Mouse (Mus musculus): ENCODE data around the gene Pxn. TPM values are rescaled to one million over a fixed set of nuclear protein-coding genes. Genes with fewer than 3 reads are reported as not detected.

Gene Pxn
- polyA plus RNA-seq, 1 experiment, result 46.8 TPM

DNA sequence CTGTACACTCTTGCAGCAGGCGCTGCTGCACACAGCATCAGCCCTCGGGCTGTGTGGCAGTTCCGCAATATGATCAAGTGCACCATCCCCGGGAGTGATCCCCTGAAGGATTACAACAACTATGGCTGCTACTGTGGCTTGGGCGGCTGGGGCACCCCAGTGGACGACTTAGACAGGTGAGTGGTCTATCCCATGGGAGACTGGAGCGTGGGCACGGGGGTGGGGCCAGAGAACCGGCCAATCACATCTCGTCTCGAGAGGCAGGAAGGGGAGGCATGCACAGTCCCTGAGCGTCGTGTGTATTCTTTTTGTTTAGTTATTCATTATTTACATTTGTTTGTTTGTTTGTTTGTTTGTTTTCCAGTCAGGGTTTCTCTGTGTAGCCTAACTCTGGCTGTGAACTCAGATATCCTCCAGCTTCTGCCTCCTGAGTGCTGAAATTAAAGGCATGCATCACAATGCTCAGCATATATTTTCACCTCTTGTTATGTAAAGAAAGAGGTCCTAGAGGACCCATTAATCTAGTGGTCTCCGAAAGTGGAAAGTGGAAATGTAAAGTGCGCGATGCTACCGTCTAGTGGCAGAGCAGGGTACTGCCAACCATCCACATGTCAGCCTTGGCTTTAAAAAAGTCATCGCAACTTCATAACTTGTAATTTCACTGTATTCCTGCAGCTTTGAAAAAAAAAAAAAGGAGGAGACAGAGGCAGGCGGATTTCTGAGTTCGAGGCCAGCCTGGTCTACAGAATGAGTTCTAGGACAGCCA is 35.5 kb upstream of the Pxn start:
- H3K36me3 ChIP-seq (ENCODE audit: control insufficient read depth, insufficient read depth), result no peaks in the 10 kb centered on the region
- no peaks in the 10 kb centered on the region for H3K79me2 ChIP-seq (ENCODE audit: control insufficient read depth, insufficient read depth)
- no peak overlapping the region for H3ac ChIP-seq (ENCODE audit: control insufficient read depth, insufficient read length, low read depth)
- H3K79me3 ChIP-seq (ENCODE audit: low read depth), result no peaks in the 10 kb centered on the region
- no peaks in the 10 kb centered on the region for H3K27me3 ChIP-seq (ENCODE audit: control insufficient read depth, insufficient read depth, insufficient read length)
- no peak overlapping the region for H3K4me3 ChIP-seq (ENCODE audit: insufficient read depth, poor library complexity, severe bottlenecking)
- peak; percentile 39 for TF ChIP-seq CTCF (IDR thresholded peaks at IDR 0.05; ENCODE audit: control insufficient read depth, insufficient read depth, insufficient read length)
- TF ChIP-seq FOSL1 (IDR thresholded peaks at IDR 0.05; ENCODE audit: insufficient read depth, low read length, poor library complexity, severe bottlenecking), result no peak

DNA sequence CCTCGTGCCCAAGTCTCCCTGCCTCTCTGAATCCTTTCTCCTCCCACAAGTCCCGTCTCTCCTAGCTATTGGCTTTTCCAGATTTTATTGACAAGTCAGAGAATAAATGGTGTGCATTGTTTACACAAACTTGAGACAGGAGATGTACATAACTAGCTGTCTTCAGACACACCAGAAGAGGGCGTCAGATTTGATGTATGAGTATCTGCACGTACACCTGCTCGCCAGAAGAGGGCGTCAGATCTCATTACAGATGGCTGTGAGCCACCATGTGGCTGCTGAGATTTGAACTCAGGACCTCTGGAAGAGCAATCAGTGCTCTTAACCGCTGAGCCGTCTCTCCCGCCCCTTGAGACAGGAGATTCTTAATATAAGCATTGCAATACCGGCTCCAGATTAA is 33.3 kb upstream of the Pxn start:
- Histone ChIP-seq H3ac (ENCODE audit: control insufficient read depth, insufficient read length, low read depth) (no peak overlapping the region), H3K36me3 (ENCODE audit: control insufficient read depth, insufficient read depth) (peaks cover 10% of the 10 kb centered on the region), H3K27me3 (ENCODE audit: control insufficient read depth, insufficient read depth, insufficient read length) (no peaks in the 10 kb centered on the region), H3K79me3 (ENCODE audit: low read depth) (no peaks in the 10 kb centered on the region), H3K79me2 (ENCODE audit: control insufficient read depth, insufficient read depth) (no peaks in the 10 kb centered on the region), H3K4me3 (ENCODE audit: insufficient read depth, poor library complexity, severe bottlenecking) (no peak overlapping the region)
- no peak for TF ChIP-seq CTCF (IDR thresholded peaks at IDR 0.05; ENCODE audit: control insufficient read depth, insufficient read depth, insufficient read length)
- no peak for TF ChIP-seq MYOG (IDR thresholded peaks at IDR 0.05; ENCODE audit: control insufficient read depth, extremely low read depth, insufficient read length)

DNA sequence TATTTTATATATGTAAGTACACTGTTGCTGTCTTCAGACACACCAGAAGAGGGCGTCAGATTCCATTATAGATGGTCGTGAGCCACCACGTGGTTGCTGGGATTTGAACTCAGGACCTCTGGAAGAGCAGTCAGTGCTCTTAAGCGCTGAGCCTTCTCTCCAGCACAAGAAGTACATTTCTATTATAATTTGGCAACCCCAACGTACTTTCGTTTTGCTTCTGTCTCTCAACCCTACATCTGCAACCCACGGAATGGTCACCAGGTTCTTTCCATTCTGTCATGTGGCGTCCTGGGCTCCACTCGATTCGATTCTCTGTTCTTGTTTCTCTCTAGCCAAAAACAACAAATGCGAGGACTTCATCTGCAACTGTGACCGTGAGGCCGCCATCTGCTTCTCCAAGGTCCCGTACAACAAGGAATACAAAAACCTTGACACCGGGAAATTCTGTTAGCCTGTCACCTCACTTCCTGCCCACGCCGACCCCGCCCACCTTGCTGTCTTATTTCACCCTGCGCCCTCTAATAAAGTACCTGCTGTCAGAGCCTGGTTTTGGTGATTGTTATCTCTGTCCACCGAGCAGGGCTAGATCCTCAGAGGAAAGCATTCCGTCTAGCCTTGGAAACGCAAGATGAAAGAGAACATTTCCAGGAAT is 32.2 kb upstream of the Pxn start:
- peaks cover 10% of the 10 kb centered on the region for H3K36me3 ChIP-seq (ENCODE audit: control insufficient read depth, insufficient read depth)
- H3K79me2 ChIP-seq (ENCODE audit: control insufficient read depth, insufficient read depth), result no peaks in the 10 kb centered on the region
- H3ac ChIP-seq (ENCODE audit: control insufficient read depth, insufficient read length, low read depth), result no peak overlapping the region
- TF ChIP-seq CTCF (IDR thresholded peaks at IDR 0.05; ENCODE audit: control insufficient read depth, insufficient read depth, insufficient read length), result no peak
- no peak for TF ChIP-seq CEBPB (IDR thresholded peaks at IDR 0.05; ENCODE audit: low read depth)
- no peak for TF ChIP-seq USF1 (IDR thresholded peaks at IDR 0.05; ENCODE audit: low read depth)
- no peak for TF ChIP-seq FOSL1 (IDR thresholded peaks at IDR 0.05; ENCODE audit: insufficient read depth, low read length, poor library complexity, severe bottlenecking)
- TF ChIP-seq MYOD1 (IDR thresholded peaks at IDR 0.05; ENCODE audit: control insufficient read depth, insufficient read length, low read depth), result no peak
- no peak for TF ChIP-seq MYOG (IDR thresholded peaks at IDR 0.05; ENCODE audit: control insufficient read depth, extremely low read depth, insufficient read length)
- no peak for TF ChIP-seq MAX (IDR thresholded peaks at IDR 0.05)
- H3K4me3 ChIP-seq (ENCODE audit: insufficient read depth, poor library complexity, severe bottlenecking), result no peak overlapping the region
- no peaks in the 10 kb centered on the region for H3K27me3 ChIP-seq (ENCODE audit: control insufficient read depth, insufficient read depth, insufficient read length)
- H3K79me3 ChIP-seq (ENCODE audit: low read depth), result no peaks in the 10 kb centered on the region

DNA sequence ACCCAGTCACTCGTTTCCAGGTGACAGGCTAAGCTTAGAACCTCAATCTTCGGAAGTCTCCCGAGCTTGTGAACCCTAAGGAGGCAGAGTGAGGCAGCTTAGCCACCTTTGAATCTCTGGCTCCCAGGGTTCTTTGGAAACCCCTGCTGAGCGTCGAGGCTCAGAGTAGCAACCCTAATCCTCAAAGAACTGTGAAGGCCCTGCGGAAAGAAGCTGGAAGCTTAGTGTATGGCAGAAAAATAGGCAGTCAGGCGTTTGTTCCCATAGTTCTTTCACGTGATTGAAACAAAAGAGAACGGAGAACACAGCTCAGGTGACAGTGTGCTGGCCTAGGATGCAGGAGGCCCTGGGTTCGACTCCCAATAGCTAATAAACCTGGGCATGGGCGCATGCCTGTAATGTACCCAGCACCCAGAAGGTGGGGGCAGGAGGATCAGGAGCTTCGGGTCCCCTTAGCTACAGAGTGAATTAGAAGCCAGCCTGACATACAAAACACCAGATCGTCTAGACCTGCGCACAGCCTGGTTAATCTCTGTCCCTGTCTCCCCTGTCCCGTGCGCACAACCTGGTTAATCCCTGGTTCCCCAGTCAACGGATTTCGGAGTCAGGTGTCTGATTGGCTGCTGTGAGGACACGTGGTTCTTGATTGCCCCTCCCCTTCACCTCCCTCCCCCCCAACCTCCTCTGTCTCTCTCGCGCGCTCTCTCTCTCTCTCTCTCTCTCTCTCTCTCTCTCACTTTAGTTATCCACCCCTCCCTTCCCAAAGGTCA is 31.0 kb upstream of the Pxn start:
- Histone ChIP-seq H3K4me3 (ENCODE audit: insufficient read depth, poor library complexity, severe bottlenecking) (no peak overlapping the region), H3K79me2 (ENCODE audit: control insufficient read depth, insufficient read depth) (no peaks in the 10 kb centered on the region), H3K79me3 (ENCODE audit: low read depth) (no peaks in the 10 kb centered on the region), H3K27me3 (ENCODE audit: control insufficient read depth, insufficient read depth, insufficient read length) (no peaks in the 10 kb centered on the region), H3ac (ENCODE audit: control insufficient read depth, insufficient read length, low read depth) (no peak overlapping the region), H3K36me3 (ENCODE audit: control insufficient read depth, insufficient read depth) (peaks cover 15% of the 10 kb centered on the region)
- TF ChIP-seq CEBPB (IDR thresholded peaks at IDR 0.05; ENCODE audit: low read depth) (no peak), CTCF (IDR thresholded peaks at IDR 0.05; ENCODE audit: control insufficient read depth, insufficient read depth, insufficient read length) (no peak), MYOD1 (IDR thresholded peaks at IDR 0.05; ENCODE audit: control insufficient read depth, insufficient read length, low read depth) (no peak), MAX (IDR thresholded peaks at IDR 0.05) (no peak), FOSL1 (IDR thresholded peaks at IDR 0.05; ENCODE audit: insufficient read depth, low read length, poor library complexity, severe bottlenecking) (no peak), USF1 (IDR thresholded peaks at IDR 0.05; ENCODE audit: low read depth) (no peak), MYOG (IDR thresholded peaks at IDR 0.05; ENCODE audit: control insufficient read depth, extremely low read depth, insufficient read length) (no peak)

DNA sequence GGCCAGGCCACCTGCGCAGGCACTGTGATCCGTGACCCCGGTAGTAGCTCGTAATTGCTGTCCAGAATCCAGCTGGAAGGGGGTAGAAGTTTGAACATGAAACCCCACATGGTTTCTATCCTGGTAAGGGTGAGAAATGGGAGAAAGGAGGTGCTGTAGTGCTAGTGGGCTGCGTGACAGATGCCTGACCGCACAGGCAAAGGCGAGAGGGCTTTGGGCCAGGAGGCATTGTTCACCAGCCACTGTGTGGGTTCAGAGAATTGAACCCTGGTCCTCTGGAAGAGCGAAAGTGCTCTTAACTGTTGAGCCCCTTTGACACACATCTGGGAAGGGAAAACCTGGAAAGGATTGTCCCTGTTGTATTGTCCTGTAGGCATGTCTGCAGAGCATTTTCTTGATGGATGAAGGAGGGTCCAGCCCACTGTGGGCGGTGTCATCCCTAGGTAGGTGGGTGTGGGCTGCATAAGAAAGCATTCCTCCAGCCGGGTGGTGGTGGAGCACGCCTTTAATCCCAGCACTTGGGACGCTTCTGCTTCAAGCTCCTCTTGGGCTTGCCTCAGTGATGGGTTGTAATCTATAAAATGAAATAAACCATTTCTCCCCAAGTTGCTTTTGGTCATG is 30.3 kb upstream of the Pxn start:
- no peaks in the 10 kb centered on the region for H3K27me3 ChIP-seq (ENCODE audit: control insufficient read depth, insufficient read depth, insufficient read length)
- TF ChIP-seq CEBPB (IDR thresholded peaks at IDR 0.05; ENCODE audit: low read depth) (no peak), MYOG (IDR thresholded peaks at IDR 0.05; ENCODE audit: control insufficient read depth, extremely low read depth, insufficient read length) (no peak), CTCF (IDR thresholded peaks at IDR 0.05; ENCODE audit: control insufficient read depth, insufficient read depth, insufficient read length) (no peak), USF1 (IDR thresholded peaks at IDR 0.05; ENCODE audit: low read depth) (no peak), MAX (IDR thresholded peaks at IDR 0.05) (no peak), MYOD1 (IDR thresholded peaks at IDR 0.05; ENCODE audit: control insufficient read depth, insufficient read length, low read depth) (no peak), FOSL1 (IDR thresholded peaks at IDR 0.05; ENCODE audit: insufficient read depth, low read length, poor library complexity, severe bottlenecking) (no peak)
- no peak overlapping the region for H3K4me3 ChIP-seq (ENCODE audit: insufficient read depth, poor library complexity, severe bottlenecking)
- H3ac ChIP-seq (ENCODE audit: control insufficient read depth, insufficient read length, low read depth), result no peak overlapping the region
- no peaks in the 10 kb centered on the region for H3K79me2 ChIP-seq (ENCODE audit: control insufficient read depth, insufficient read depth)
- no peaks in the 10 kb centered on the region for H3K79me3 ChIP-seq (ENCODE audit: low read depth)
- H3K36me3 ChIP-seq (ENCODE audit: control insufficient read depth, insufficient read depth), result peaks cover 18% of the 10 kb centered on the region
